Mouse (Mus musculus): ENCODE results near the gene Olfr974.
"Not testable (repeated sequence)": the region's sequence is repeated elsewhere in the genome, so short reads cannot be mapped to it uniquely, and the experiment has no call there.

Gene Olfr974

GRCm38 (mm10) chr9:39937201-39937600 is at the start of gene Olfr974:
Gene Olfr974 (plus strand): TSS chr9:39937501.
- DNase-seq: no peak

- DNase-seq: peak; percentile 48
These were observed 32.2 kb upstream of the Olfr974 start for GRCm38 (mm10) chr9:39905106-39905505.

- DNase-seq: no peak
These were observed 30.3 kb upstream of the Olfr974 start, which contains the start of gene Olfr229 for GRCm38 (mm10) chr9:39907036-39907435. Gene Olfr229 (plus strand): TSS chr9:39907336.

DNA sequence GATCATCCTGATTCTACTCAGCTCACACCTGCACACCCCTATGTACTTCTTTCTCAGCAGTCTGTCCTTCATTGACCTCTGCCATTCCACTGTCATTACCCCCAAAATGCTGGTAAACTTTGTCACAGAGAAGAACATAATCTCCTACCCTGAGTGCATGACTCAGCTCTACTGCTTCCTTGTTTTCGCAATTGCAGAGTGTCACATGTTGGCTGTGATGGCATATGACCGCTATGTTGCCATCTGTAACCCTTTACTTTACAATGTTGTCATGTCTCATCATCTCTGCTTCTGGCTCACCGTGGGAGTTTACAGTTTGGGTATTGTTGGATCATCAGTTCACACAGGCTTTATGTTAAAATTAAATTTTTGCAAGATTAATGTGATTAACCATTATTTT is 27.4 kb upstream of the Olfr974 start:
- no peak for DNase-seq

- not testable (repeated sequence) for DNase-seq
These were observed 9.1 kb upstream of the Olfr974 start for GRCm38 (mm10) chr9:39927975-39928836.

GRCm38 (mm10) chr9:39928837-39929236 is 8.5 kb upstream of the Olfr974 start:
- DNase-seq: not testable (repeated sequence)

GRCm38 (mm10) chr9:39951946-39952345 is 14.6 kb downstream of the Olfr974 start, which contains the start of gene Olfr975:
Gene Olfr975 (minus strand): TSS chr9:39952046.
- DNase-seq: no peak

GRCm38 (mm10) chr9:39961033-39961432 is 23.7 kb downstream of the Olfr974 start, which contains the start of gene Olfr976:
Gene Olfr976 (minus strand): TSS chr9:39961133.
- not testable (repeated sequence) for DNase-seq

DNA sequence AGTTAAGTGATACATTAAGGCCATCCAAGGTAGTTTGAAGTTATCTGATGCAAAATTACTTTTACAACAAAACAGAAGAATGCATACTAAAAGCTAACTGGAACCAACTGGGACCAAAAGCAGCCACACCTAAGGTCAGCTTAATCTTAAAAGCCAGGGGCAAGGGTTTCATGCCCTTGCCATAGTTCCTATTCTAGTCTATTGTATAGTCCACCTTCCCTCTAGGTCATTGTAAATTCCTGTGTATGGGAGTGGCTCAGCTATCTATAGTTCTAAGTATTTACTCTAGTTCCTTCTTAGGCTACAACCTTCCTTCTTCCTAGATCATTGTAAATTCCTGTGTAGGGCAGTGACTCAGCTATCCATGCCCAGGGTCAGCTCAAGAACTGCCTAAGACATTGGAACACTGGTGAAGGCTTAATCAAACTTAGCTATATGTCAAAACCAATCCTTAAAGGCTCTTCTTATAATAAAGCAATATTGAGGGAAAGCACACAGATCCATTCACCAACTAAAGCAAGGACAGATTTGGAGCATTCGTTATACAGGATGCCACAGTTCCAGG is 39.4 kb downstream of the Olfr974 start:
- not testable (repeated sequence) for DNase-seq

GRCm38 (mm10) chr9:39991813-39992212 is 54.5 kb downstream of the Olfr974 start, which contains the start of gene Olfr978:
Gene Olfr978 (plus strand): TSS chr9:39992113.
- no peak for DNase-seq
